Mouse (Mus musculus) heart, embryonic 15.5 days (tissue): ENCODE results near the gene Camkk1. TPM values are rescaled to one million over a fixed set of nuclear protein-coding genes. Genes with fewer than 3 reads are reported as not detected.

Experiments used
- ATAC-seq: fragments of 200-750 bp; cut with Nextera tagmentation; replicated peaks from 2 replicates; pipeline ENCODE4 v1.8.0; 2017; ENCODE audit warnings: low read depth, moderate TSS enrichment; ENCODE audit not compliant: insufficient number of reproducible peaks, insufficient read depth, low FRiP score
- H3K27ac ChIP-seq: fragments of 300-500 bp; sonication (generic); 2 replicates; pipeline ENCODE4 v1.5.1; 2015; ENCODE audit warnings: mild to moderate bottlenecking, inconsistent platforms
- H3K27me3 ChIP-seq: fragments of 300-500 bp; sonication (generic); 2 replicates; pipeline ENCODE4 v1.6.1; 2015; ENCODE audit warnings: inconsistent platforms
- H3K36me3 ChIP-seq: fragments of 300-500 bp; sonication (generic); 2 replicates; pipeline ENCODE4 v1.6.1; 2015; ENCODE audit warnings: mild to moderate bottlenecking, inconsistent platforms
- H3K4me1 ChIP-seq: fragments of 300-500 bp; sonication (generic); replicated peaks from 2 replicates; pipeline ENCODE4 v1.6.1; 2015; ENCODE audit warnings: inconsistent platforms
- H3K4me2 ChIP-seq: fragments of 300-500 bp; sonication (generic); 2 replicates; pipeline ENCODE4 v1.6.1; 2015; ENCODE audit warnings: inconsistent platforms, mild to moderate bottlenecking, moderate library complexity
- H3K4me3 ChIP-seq: fragments of 300-500 bp; sonication (generic); 2 replicates; pipeline ENCODE4 v1.5.1; 2015; ENCODE audit warnings: mild to moderate bottlenecking, inconsistent platforms
- H3K9ac ChIP-seq: fragments of 300-500 bp; sonication (generic); 2 replicates; pipeline ENCODE4 v1.6.1; 2015; ENCODE audit warnings: mild to moderate bottlenecking, inconsistent platforms
- H3K9me3 ChIP-seq: fragments of 300-500 bp; sonication (generic); replicated peaks from 2 replicates; pipeline ENCODE4 v1.6.1; 2016; ENCODE audit warnings: inconsistent platforms
- WGBS: fragments of 180-500 bp; shearing (Covaris S2); methylation state at CpG from one replicate; pipeline ENCODE4 v1.1.7; 2015; ENCODE audit warnings: mixed read lengths; 5-methylcytosine and 5-hydroxymethylcytosine counted together
- polyA plus RNA-seq: library from polyadenylated mRNA; unstranded; fragments of >200 nt; fragmentation: Nextera tagmentation; extraction: Ambion mirVana; gene quantifications from 2 replicates; pipeline ENCODE4 v1.2.1, GENCODE M21; 2015

Gene Camkk1
- polyA plus RNA-seq: 2.7 and 4.0 TPM in 2 replicates

DNA sequence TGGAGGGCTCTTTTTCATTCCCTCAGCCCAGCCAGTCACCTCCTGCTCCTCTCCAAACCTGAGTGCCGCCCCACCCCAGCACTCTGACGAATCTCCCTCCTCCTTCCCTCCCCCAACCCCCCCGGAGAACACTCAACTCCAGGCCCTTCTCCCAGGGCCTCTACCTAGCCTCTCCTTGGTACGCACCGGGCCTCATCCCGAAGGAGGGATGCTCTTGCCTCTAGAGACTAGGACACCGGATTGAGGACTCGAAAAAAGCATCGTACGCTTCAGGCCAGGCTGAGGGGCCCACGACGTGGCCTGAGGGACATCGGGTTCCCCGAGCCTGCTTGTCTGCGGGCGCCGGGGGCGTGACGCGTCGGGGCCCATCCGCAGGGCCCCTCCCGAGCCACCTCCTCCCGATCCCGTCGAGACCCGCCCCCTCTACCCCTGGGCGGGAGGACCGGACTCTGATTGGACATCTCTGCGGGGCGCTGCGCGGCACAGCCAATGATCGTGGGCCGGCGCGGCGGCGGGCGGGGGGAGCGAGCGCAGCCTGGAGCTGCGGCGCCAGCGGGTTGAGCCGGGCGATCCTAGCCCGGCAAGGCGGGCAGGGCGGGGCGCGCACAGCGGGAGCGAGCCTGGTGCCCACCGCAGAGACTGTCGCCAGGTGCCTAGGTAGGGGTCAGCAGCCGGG is at the start of gene Camkk1:
Gene Camkk1 (plus strand): TSS at position 538 of the 676 bp plus-strand sequence.
- Histone ChIP-seq H3K4me3 (peak within 1 kb of the TSS; percentile 74), H3K4me1 (peaks cover 40% of the 10 kb centered on the region), H3K9me3 (no peaks in the 10 kb centered on the region), H3K36me3 (no peaks in the 10 kb centered on the region), H3K4me2 (peak within 1 kb of the TSS; percentile 97), H3K27me3 (peaks cover 53% of the 10 kb centered on the region), H3K27ac (no peak within 1 kb of the TSS), H3K9ac (peak within 1 kb of the TSS; percentile 64)
- WGBS: under 1% methylated on average over 57 of the region's 57 CpGs
- ATAC-seq: peak; percentile 93

DNA sequence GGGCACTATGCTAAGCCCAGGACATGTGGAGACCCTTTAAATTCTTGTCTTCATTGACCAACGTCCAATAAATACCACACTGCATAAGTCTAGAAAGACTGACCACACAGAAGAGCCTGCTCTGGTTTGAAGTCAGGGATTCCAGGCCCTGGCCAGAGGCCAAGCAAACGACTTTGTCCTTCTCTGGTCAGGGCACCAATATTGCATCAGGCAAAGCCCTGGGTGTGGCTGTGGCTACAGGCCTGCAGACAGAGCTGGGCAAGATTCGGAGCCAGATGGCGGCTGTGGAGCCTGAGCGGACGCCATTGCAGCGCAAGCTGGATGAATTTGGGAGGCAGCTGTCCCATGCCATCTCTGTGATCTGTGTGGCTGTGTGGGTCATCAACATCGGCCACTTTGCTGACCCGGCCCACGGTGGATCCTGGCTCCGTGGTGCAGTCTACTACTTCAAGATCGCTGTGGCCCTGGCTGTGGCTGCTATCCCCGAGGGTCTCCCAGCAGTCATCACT is 43.8 kb upstream of the Camkk1 start:
- H3K9ac ChIP-seq: no peak overlapping the region
- no peak overlapping the region for H3K4me3 ChIP-seq
- no peaks in the 10 kb centered on the region for H3K9me3 ChIP-seq
- H3K27ac ChIP-seq: no peak overlapping the region
- H3K27me3 ChIP-seq: peaks cover 5% of the 10 kb centered on the region; the same call in 1 of the 2 replicates
- H3K4me2 ChIP-seq: no peak overlapping the region
- WGBS: 78% methylated on average over 13 of the region's 13 CpGs
- H3K36me3 ChIP-seq: no peaks in the 10 kb centered on the region
- H3K4me1 ChIP-seq: no peaks in the 10 kb centered on the region
- no peak for ATAC-seq

DNA sequence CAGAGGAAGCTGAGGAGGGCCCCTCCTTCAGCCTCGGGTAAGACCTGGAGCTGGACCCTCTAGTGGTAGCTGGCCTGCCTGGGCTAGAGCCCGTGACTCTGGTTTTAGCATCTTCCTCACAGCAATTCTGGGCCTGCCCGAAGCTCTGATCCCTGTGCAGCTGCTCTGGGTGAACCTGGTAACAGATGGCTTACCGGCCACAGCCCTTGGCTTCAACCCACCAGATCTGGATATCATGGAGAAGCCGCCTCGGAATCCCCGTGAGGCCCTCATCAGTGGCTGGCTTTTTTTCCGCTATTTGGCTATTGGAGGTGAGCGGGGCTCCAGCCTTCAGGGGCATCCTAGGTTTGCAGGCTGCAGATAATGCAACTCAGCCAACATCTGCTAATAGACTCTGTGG is 36.3 kb upstream of the Camkk1 start:
- no peaks in the 10 kb centered on the region for H3K36me3 ChIP-seq
- no peak overlapping the region for H3K9ac ChIP-seq
- peaks cover 1% of the 10 kb centered on the region; the same call in 1 of the 2 replicates for H3K4me1 ChIP-seq
- H3K4me3 ChIP-seq: no peak overlapping the region
- H3K27ac ChIP-seq: no peak overlapping the region
- H3K27me3 ChIP-seq: no peaks in the 10 kb centered on the region
- WGBS: 80% methylated on average over 9 of the region's 9 CpGs
- H3K4me2 ChIP-seq: no peak overlapping the region
- H3K9me3 ChIP-seq: no peaks in the 10 kb centered on the region
- no peak for ATAC-seq

DNA sequence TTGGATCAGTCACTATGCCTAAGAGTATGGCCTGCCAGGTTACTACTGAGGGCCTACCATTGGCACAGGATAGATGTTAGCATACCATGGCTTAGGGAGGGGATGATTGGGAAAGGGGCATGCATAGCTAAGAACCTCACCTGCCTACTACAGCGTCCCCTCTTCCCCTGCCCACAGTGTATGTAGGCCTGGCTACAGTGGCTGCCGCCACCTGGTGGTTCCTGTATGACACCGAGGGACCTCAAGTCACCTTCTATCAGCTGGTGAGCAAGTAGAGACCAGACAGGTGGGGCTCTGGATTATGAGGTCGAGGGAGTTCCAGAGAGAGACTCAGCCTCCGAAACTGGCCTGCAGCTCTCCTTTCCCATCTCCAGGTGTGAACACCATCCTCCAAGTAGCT is 35.5 kb upstream of the Camkk1 start:
- 45% methylated on average over 5 of the region's 5 CpGs for WGBS
- no peaks in the 10 kb centered on the region for H3K27me3 ChIP-seq

DNA sequence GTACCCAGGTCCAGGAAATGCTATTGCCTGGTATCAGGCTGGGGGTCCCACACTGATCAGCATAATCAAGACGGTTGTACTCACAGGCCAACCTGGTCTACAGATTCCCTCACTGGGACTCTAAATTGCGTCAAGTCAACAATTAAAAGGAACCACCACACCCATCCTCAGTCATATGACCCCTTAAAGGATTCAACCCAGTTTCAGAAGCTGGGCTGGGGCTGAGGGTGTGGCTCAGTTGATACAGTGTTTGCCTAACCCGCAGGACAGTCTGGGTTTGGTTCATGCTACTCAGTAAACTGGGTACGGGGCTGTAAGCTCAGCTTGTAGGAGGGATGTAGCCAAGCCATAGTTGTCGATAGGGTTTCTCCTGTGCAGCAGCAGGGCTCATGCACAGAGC is 32.1 kb upstream of the Camkk1 start:
- Histone ChIP-seq H3K27ac (no peak overlapping the region), H3K4me1 (peaks cover 30% of the 10 kb centered on the region), H3K27me3 (no peaks in the 10 kb centered on the region), H3K4me3 (no peak overlapping the region), H3K9me3 (no peaks in the 10 kb centered on the region), H3K4me2 (no peak overlapping the region), H3K36me3 (no peaks in the 10 kb centered on the region), H3K9ac (no peak overlapping the region)
- ATAC-seq: no peak
- 79% methylated on average over 5 of the region's 5 CpGs for whole genome bisulfite sequencing

More for the DNA sequence above, 35.5 kb upstream of the Camkk1 start:
- peaks cover 6% of the 10 kb centered on the region; the same call in 1 of the 2 replicates for H3K4me1 ChIP-seq
- H3K4me3 ChIP-seq: no peak overlapping the region
- no peak overlapping the region for H3K27ac ChIP-seq
- no peak overlapping the region for H3K4me2 ChIP-seq
- H3K36me3 ChIP-seq: no peaks in the 10 kb centered on the region
- H3K9ac ChIP-seq: no peak overlapping the region
- no peaks in the 10 kb centered on the region for H3K9me3 ChIP-seq
- ATAC-seq: no peak

DNA sequence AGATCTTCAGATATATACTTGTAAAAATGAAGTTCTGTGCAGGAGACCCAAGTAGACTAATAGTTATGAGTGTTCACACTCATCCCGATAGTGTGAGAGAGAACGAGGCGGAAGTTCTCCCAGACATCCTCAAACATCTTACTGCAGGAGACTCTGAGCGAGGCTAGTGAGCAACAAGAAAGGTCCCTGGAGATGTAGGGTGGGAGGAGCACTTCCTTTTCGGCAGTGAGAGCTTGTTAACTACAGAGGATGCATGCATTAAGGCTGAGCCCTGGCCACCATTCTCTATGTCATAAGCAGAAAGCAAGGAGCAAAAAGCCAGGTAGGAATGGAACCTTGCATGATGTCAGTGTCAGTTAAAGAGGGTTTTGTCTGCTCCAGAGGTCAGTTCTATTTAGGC is 31.6 kb upstream of the Camkk1 start:
- Histone ChIP-seq H3K4me3 (no peak overlapping the region), H3K27ac (no peak overlapping the region), H3K27me3 (no peaks in the 10 kb centered on the region), H3K9me3 (no peaks in the 10 kb centered on the region), H3K4me2 (no peak overlapping the region), H3K36me3 (no peaks in the 10 kb centered on the region), H3K4me1 (peaks cover 35% of the 10 kb centered on the region), H3K9ac (no peak overlapping the region)
- no peak for ATAC-seq
- WGBS: 60% methylated on average over 5 of the region's 5 CpGs

DNA sequence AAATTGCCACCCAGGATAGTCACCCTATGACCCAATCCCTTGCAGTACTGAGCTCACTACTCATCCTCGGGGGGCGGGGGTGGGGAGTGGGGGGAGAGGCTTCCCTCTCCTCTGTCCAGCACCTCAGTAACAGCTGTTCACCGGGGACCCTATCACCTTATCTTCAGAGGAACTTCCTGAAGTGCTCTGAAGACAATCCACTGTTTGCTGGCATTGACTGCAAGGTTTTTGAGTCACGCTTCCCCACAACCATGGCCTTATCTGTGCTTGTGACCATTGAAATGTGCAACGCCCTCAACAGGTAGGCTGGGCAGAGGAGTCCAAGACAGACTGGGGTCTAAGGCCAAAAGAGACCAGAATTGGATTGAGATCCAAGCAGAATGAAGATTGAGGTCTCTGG is 31.0 kb upstream of the Camkk1 start:
- 43% methylated on average over 5 of the region's 5 CpGs for WGBS
- no peak overlapping the region for H3K4me3 ChIP-seq
- ATAC-seq: no peak

DNA sequence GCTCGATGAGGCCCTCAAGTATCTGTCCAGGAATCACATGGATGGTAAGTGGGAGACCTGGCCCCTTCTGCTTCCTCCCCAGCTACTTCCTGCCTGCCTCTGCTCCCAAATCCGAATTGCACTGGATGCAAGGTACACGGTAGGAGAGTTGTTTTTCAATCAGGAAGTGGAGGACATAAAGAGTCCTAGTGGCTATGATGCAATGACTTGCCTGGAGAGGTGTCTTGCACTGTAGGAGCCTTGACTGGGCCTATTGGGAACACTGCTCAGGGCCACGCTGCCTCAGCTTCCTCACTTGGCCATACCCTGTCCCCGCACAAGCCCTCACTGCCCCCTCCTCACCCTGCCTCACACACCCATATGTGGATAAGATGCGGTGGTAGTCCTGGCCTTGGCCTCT is 29.8 kb upstream of the Camkk1 start:
- Histone ChIP-seq H3K36me3 (no peaks in the 10 kb centered on the region), H3K4me2 (no peak overlapping the region), H3K27me3 (no peaks in the 10 kb centered on the region), H3K4me3 (no peak overlapping the region), H3K27ac (no peak overlapping the region), H3K9me3 (no peaks in the 10 kb centered on the region), H3K9ac (no peak overlapping the region), H3K4me1 (peaks cover 36% of the 10 kb centered on the region)
- ATAC-seq: no peak
- WGBS: 71% methylated on average over 6 of the region's 6 CpGs

More for the DNA sequence above, 31.0 kb upstream of the Camkk1 start:
- no peak overlapping the region for H3K4me2 ChIP-seq
- no peak overlapping the region for H3K9ac ChIP-seq
- H3K4me1 ChIP-seq: peaks cover 36% of the 10 kb centered on the region
- no peak overlapping the region for H3K27ac ChIP-seq
- no peaks in the 10 kb centered on the region for H3K9me3 ChIP-seq
- no peaks in the 10 kb centered on the region for H3K36me3 ChIP-seq
- H3K27me3 ChIP-seq: no peaks in the 10 kb centered on the region

DNA sequence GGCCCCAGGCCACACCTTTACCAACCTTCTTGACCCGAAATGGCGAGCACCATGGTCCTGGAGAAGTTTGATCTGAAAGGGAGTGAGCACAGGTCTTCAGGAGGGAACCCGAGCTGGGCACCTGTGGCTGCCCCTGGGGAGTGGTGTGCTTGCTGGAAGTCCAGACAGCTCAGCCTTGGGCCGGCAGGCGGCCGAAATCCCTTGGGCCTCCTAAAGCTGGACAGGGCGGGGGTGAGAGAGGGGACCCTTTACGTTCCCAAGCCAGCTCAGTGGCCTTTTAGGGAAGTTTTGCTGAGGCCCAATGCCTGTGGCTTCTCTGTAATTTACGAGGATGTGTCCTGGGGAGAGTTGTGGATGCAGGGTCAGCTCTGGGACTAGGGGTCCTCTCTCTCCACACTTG is 28.1 kb upstream of the Camkk1 start:
- Histone ChIP-seq H3K4me2 (no peak overlapping the region), H3K27me3 (no peaks in the 10 kb centered on the region), H3K36me3 (no peaks in the 10 kb centered on the region), H3K27ac (no peak overlapping the region), H3K9me3 (no peaks in the 10 kb centered on the region), H3K4me3 (no peak overlapping the region), H3K9ac (no peak overlapping the region), H3K4me1 (peaks cover 36% of the 10 kb centered on the region)
- WGBS: 80% methylated on average over 9 of the region's 9 CpGs
- ATAC-seq: no peak

DNA sequence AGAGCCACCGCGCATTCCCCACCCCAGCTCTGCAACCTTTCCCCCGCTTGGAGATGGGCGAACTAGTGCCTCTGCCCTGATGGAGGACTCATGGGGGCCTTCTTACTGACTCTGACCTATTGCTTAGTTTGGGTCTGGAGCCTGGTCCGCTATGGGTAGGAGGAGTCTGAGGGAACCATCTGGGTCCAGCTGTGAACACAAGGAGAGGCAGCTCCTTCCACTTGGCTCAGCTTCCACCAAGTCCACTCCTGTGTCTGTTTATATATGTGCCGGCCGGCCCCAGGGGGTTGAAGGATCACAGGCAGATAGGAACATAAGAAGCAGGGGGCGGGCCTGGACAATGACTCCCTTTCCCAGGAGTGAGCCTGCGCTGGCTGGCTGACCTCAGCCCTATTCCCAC is 26.8 kb upstream of the Camkk1 start:
- no peak overlapping the region for H3K27ac ChIP-seq
- WGBS: 47% methylated on average over 9 of the region's 9 CpGs
- H3K4me2 ChIP-seq: no peak overlapping the region
- no peaks in the 10 kb centered on the region for H3K36me3 ChIP-seq
- ATAC-seq: no peak
- H3K27me3 ChIP-seq: no peaks in the 10 kb centered on the region
- no peak overlapping the region for H3K4me3 ChIP-seq
- no peak overlapping the region for H3K9ac ChIP-seq
- peaks cover 42% of the 10 kb centered on the region for H3K4me1 ChIP-seq
- H3K9me3 ChIP-seq: no peaks in the 10 kb centered on the region

DNA sequence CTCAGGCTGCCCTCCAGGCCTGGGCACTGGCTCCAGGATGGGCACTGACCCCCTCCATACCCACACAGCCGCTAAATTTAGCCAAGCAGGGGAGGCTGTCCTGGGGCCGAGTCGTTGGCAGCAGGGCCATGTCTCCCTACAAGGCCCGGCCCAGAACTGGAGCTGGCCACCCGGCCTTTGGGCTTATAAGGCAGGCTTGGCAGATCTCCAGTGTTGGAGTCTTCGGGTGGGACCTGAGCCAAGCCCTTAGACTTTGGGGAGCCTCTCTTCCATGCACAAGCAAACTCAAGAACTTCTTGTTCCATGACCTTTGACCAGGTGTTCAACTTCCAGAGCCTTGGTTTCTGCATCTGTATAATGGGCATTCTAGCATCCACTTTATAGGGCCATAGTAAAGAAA is 22.5 kb upstream of the Camkk1 start:
- WGBS: 51% methylated on average over 6 of the region's 6 CpGs
- no peak overlapping the region for H3K4me2 ChIP-seq
- no peak overlapping the region for H3K4me3 ChIP-seq
- no peaks in the 10 kb centered on the region for H3K9me3 ChIP-seq
- no peaks in the 10 kb centered on the region for H3K36me3 ChIP-seq
- peaks cover 34% of the 10 kb centered on the region for H3K4me1 ChIP-seq
- no peak overlapping the region for H3K27ac ChIP-seq
- no peak; the same call in 1 of the 2 replicates for ATAC-seq
- H3K9ac ChIP-seq: no peak overlapping the region
- H3K27me3 ChIP-seq: no peaks in the 10 kb centered on the region

DNA sequence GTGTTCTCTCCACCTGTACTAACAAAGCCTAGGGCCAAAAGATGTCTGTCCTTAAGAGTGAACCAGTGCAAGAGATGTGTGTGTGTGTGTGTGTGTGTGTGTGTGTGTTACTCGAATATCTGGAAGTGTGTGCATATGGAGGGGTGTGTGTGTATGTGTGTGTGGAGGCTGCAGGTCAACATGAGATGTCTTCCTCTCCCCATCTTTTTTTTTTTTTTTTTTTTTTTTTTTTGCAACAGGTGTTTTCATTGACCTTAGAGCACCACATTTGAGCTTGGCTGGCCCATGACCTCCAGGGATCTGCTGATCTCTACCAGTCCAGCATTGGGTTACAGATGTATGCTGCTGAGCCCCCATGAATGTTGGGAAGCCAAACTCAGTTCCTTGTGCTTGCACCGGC is 22.0 kb upstream of the Camkk1 start:
- WGBS: 96% methylated on average over 2 of the region's 2 CpGs

More for the DNA sequence above, 22.0 kb upstream of the Camkk1 start:
- H3K27me3 ChIP-seq: no peaks in the 10 kb centered on the region
- H3K36me3 ChIP-seq: no peaks in the 10 kb centered on the region
- H3K4me1 ChIP-seq: peaks cover 32% of the 10 kb centered on the region
- H3K9ac ChIP-seq: no peak overlapping the region
- ATAC-seq: no peak
- H3K4me2 ChIP-seq: no peak overlapping the region
- H3K9me3 ChIP-seq: no peaks in the 10 kb centered on the region
- no peak overlapping the region for H3K4me3 ChIP-seq
- no peak overlapping the region for H3K27ac ChIP-seq
